Mouse (Mus musculus) B cell, adult (primary cell): ENCODE measurements around the gene Myh15. TPM values are rescaled to one million over a fixed set of nuclear protein-coding genes. Genes with fewer than 3 reads are reported as not detected.

Experiments
- total RNA-seq: library from RNA; stranded (reverse); gene quantifications from 4 replicates; pipeline ENCODE4 v1.2.4, GENCODE M21; 2023; ENCODE audit not compliant: inconsistent age

Gene Myh15
- not detected in 4 replicates for total RNA-seq

GRCm38 (mm10) chr16:49057186-49057585, at the start of gene Myh15:
Gene Myh15, plus strand, starts transcription at chr16:49057486.

Other genes starting within 250 kb of the Myh15 start
- gene Retnlb, start 240.6 kb upstream of the Myh15 start, total RNA-seq, result not detected in 4 replicates
- not detected in 4 replicates for gene Retnla, start 214.9 kb upstream of the Myh15 start, total RNA-seq
- 0.96 to 3.3 TPM (median 2.0 TPM) in 3 of 4 replicates, not detected in the other for gene Retnlg, start 184.9 kb upstream of the Myh15 start, total RNA-seq
- 12.4 to 14.6 TPM (median 14.1 TPM) in 4 replicates for gene Dzip3, start 63.3 kb upstream of the Myh15 start, total RNA-seq
- 5.1 to 7.8 TPM (median 5.5 TPM) in 4 replicates for gene Cip2a, start 63.3 kb upstream of the Myh15 start, total RNA-seq